Mouse (Mus musculus): ENCODE results near the gene Slc38a1.

The Slc38a1 gene

GRCm38 (mm10) chr15:96568271-96568982 lies 74.3 kb downstream of the Slc38a1 start:
- DNase-seq (ENCODE audit: inconsistent age in 2 of 2, low spot score in 1 of 2): peak in 1 of 2 experiments; percentile 76

- DNase-seq (ENCODE audit: inconsistent age in 2 of 2, low spot score in 1 of 2): peak; percentile 57 to 69
These were observed 75.9 kb downstream of the Slc38a1 start for GRCm38 (mm10) chr15:96566850-96567271.

- no peak for DNase-seq (ENCODE audit: inconsistent age in 2 of 2, low spot score in 1 of 2)
These were observed 78.9 kb downstream of the Slc38a1 start for GRCm38 (mm10) chr15:96563852-96564251.

GRCm38 (mm10) chr15:96562521-96562920 lies 80.2 kb downstream of the Slc38a1 start:
- DNase-seq (ENCODE audit: inconsistent age in 2 of 2, low spot score in 1 of 2): peak in 1 of 2 experiments; percentile 14

- peak in 1 of 2 experiments; percentile 12 for DNase-seq (ENCODE audit: inconsistent age in 2 of 2, low spot score in 1 of 2)
These were observed 82.0 kb downstream of the Slc38a1 start for GRCm38 (mm10) chr15:96560576-96561298.

- peak; percentile 40 to 91 for DNase-seq (ENCODE audit: inconsistent age in 2 of 2, low spot score in 1 of 2)
These were observed 90.9 kb downstream of the Slc38a1 start for GRCm38 (mm10) chr15:96551569-96552380.

- DNase-seq (ENCODE audit: inconsistent age in 2 of 2, low spot score in 1 of 2): no peak
These were observed 91.6 kb downstream of the Slc38a1 start for GRCm38 (mm10) chr15:96551107-96551506.

- DNase-seq (ENCODE audit: inconsistent age in 2 of 2, low spot score in 1 of 2): no peak
These were observed 94.3 kb downstream of the Slc38a1 start for GRCm38 (mm10) chr15:96548363-96548762.

GRCm38 (mm10) chr15:96547256-96548195 lies 95.2 kb downstream of the Slc38a1 start:
- DNase-seq (ENCODE audit: inconsistent age in 2 of 2, low spot score in 1 of 2): peak in 1 of 2 experiments; percentile 62

GRCm38 (mm10) chr15:96543181-96543828 lies 99.4 kb downstream of the Slc38a1 start:
- DNase-seq (ENCODE audit: inconsistent age in 2 of 2, low spot score in 1 of 2): peak; percentile 24 to 79

- DNase-seq (ENCODE audit: inconsistent age in 2 of 2, low spot score in 1 of 2): no peak
These were observed 100.6 kb downstream of the Slc38a1 start for GRCm38 (mm10) chr15:96542135-96542534.

- no peak for DNase-seq (ENCODE audit: inconsistent age in 2 of 2, low spot score in 1 of 2)
These were observed 105.4 kb downstream of the Slc38a1 start for GRCm38 (mm10) chr15:96537272-96537671.

GRCm38 (mm10) chr15:96536412-96536811 lies 106.3 kb downstream of the Slc38a1 start:
- no peak for DNase-seq (ENCODE audit: inconsistent age in 2 of 2, low spot score in 1 of 2)

GRCm38 (mm10) chr15:96527686-96528085 lies 115.0 kb downstream of the Slc38a1 start:
- no peak for DNase-seq (ENCODE audit: inconsistent age in 2 of 2, low spot score in 1 of 2)

GRCm38 (mm10) chr15:96524239-96524738 lies 118.4 kb downstream of the Slc38a1 start:
- peak in 1 of 2 experiments; percentile 24 for DNase-seq (ENCODE audit: inconsistent age in 2 of 2, low spot score in 1 of 2)

All from adrenal gland, adult (tissue).